Mouse (Mus musculus): ENCODE measurements at regions not wholly inside any gene's neighbourhood (a gene's known extent, or its start where the extent isn't known, plus 50 kb on each side); places are given as distances from the start of the nearest gene placed in this dataset.

DNA sequence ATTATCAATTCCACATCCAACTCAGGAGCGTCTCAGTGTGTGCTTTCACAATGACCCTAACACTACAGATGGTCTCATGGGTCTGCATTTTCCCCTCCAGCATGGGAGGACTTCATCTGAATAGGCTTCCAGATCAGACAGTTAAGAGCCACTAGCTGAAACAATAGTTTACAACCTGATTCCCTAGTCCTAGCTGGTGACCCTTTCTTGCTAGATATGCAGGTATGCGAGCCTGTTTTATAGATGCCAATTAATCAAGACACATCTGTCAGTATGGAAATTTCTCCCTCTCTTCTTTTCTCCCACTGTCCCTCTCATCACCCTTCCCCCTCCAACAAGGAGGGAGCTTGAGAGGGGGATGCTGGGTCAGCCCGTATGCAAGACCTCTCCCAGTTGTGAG, 71.2 kb upstream of the Zic3 start:
- ATAC-seq (ENCODE audit: low FRiP score, low read depth), result no peak
- Histone ChIP-seq H3K4me3 (no peak overlapping the region), H3K27ac (no peak overlapping the region), H3K9me3 (no peaks in the 10 kb centered on the region), H3K27me3 (no peaks in the 10 kb centered on the region), H3K4me2 (replicated peaks) (no peak overlapping the region), H3K4me1 (no peaks in the 10 kb centered on the region), H3K9ac (no peak overlapping the region), H3K36me3 (no peaks in the 10 kb centered on the region)
- 45% methylated on average over 3 of the region's 3 CpGs for WGBS

DNA sequence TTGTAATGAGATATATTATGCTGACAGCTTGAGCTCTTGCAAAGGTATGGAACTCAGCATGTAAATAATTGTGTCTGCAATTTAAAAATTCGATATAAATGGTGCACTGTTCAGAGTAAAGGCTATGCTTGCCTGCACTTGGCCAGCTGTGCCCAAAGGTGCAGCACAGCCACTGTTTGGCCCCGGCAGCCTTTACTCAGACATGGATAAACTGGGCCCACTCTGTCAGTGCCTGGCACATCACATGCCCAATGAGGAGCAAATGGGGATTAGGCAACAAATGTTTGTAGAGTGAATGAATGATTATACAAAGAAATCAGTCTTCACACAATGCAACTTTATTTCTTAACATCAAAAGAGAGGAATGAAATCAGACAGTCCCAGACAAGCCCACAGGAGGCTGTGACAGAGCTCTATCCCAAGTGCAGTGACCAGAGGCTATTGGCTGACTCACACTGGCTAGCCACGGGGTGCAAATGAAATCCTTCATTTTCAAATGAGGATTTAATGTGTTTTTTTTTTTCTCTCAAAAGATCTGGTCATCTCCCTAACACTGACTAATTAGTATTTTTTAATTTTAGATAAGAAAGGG, 67.8 kb upstream of the Zic3 start:
- no peaks in the 10 kb centered on the region for H3K9me3 ChIP-seq
- no peak overlapping the region for H3K27ac ChIP-seq
- no peak for ATAC-seq (ENCODE audit: low FRiP score, low read depth)
- H3K4me1 ChIP-seq, result no peaks in the 10 kb centered on the region
- WGBS, result 26% methylated on average over 3 of the region's 3 CpGs
- no peak overlapping the region for H3K9ac ChIP-seq
- H3K36me3 ChIP-seq, result no peaks in the 10 kb centered on the region
- no peaks in the 10 kb centered on the region for H3K27me3 ChIP-seq
- no peak overlapping the region for H3K4me2 ChIP-seq (replicated peaks)
- no peak overlapping the region for H3K4me3 ChIP-seq
